Mouse (Mus musculus) kidney, adult 2 months (tissue): ENCODE measurements at regions not wholly inside any gene's neighbourhood (a gene's known extent, or its start where the extent isn't known, plus 50 kb on each side); places are given as distances from the start of the nearest gene placed in this dataset.

Source experiments
- CTCF ChIP-seq: fragments of 200-500 bp; conservative IDR thresholded peaks from 2 replicates; pipeline ENCODE4 v1.5.1; 2011; ENCODE audit warnings: low read depth, mild to moderate bottlenecking, control low read depth, low read length, moderate library complexity, mixed read lengths; ENCODE audit not compliant: insufficient read depth, insufficient read length
- POLR2A ChIP-seq: fragments of 200-500 bp; IDR thresholded peaks from one replicate; pipeline ENCODE4 v1.6.1; 2011; ENCODE audit warnings: low read depth, low read length, control low read depth

DNA sequence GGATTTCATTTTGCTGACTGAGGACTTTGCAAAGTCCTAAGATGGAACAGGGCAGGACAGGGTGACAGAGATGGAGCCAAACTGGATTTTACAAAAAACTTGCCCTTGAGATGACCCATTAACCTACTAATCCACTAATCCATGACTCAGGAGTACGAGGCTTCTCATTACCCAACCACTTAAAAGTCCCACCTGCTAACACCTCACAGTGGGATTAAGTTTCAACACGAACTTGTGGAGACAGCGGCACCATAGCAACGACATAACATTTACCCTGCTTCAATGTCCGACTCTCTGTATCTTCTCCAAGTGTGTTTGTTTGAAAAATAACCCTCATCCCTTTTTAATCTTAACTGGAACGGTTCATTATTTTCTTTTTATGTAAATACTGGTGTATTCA, 91.5 kb upstream of the Fam241a start:
- TF ChIP-seq POLR2A (no peak), CTCF (no peak)
